Mouse (Mus musculus): ENCODE results near the gene Prcd.

Gene Prcd

GRCm38 (mm10) chr11:116696426-116696825 lies 43.1 kb downstream of the Prcd start:
- no peak for DNase-seq (ENCODE audit: low read depth, low spot score)
- Histone ChIP-seq H3K27me3 (ENCODE audit: control insufficient read depth, insufficient read depth, low read length, poor library complexity, severe bottlenecking) (0 out of 2 replicates have a peak, but pooled peaks cover 3% of the 10 kb centered on the region), H3K36me3 (ENCODE audit: control insufficient read depth, insufficient read depth, low read length, poor library complexity, severe bottlenecking) (no peaks in the 10 kb centered on the region)

- 0 out of 2 replicates have a peak, but pooled peaks cover 3% of the 10 kb centered on the region for H3K27me3 ChIP-seq (ENCODE audit: control insufficient read depth, insufficient read depth, low read length, poor library complexity, severe bottlenecking)
- no peaks in the 10 kb centered on the region for H3K36me3 ChIP-seq (ENCODE audit: control insufficient read depth, insufficient read depth, low read length, poor library complexity, severe bottlenecking)
- no peak for DNase-seq (ENCODE audit: low read depth, low spot score)
Observed at GRCm38 (mm10) chr11:116697521-116697920, 44.2 kb downstream of the Prcd start.

- no peak for DNase-seq (ENCODE audit: low read depth, low spot score)
- Histone ChIP-seq H3K27me3 (ENCODE audit: control insufficient read depth, insufficient read depth, low read length, poor library complexity, severe bottlenecking) (0 out of 2 replicates have a peak, but pooled peaks cover 3% of the 10 kb centered on the region), H3K36me3 (ENCODE audit: control insufficient read depth, insufficient read depth, low read length, poor library complexity, severe bottlenecking) (no peaks in the 10 kb centered on the region)
Observed at GRCm38 (mm10) chr11:116701377-116701841, 48.1 kb downstream of the Prcd start.

- Histone ChIP-seq H3K27me3 (ENCODE audit: control insufficient read depth, insufficient read depth, low read length, poor library complexity, severe bottlenecking) (no peaks in the 10 kb centered on the region), H3K36me3 (ENCODE audit: control insufficient read depth, insufficient read depth, low read length, poor library complexity, severe bottlenecking) (no peaks in the 10 kb centered on the region)
- DNase-seq (ENCODE audit: low read depth, low spot score), result no peak
Observed at GRCm38 (mm10) chr11:116704336-116705035, 51.2 kb downstream of the Prcd start.

- DNase-seq (ENCODE audit: low read depth, low spot score), result no peak
- H3K27me3 ChIP-seq (ENCODE audit: control insufficient read depth, insufficient read depth, low read length, poor library complexity, severe bottlenecking), result no peaks in the 10 kb centered on the region
- no peaks in the 10 kb centered on the region for H3K36me3 ChIP-seq (ENCODE audit: control insufficient read depth, insufficient read depth, low read length, poor library complexity, severe bottlenecking)
Observed at GRCm38 (mm10) chr11:116705204-116705608, 51.9 kb downstream of the Prcd start.

GRCm38 (mm10) chr11:116706363-116706762 lies 53.0 kb downstream of the Prcd start:
- DNase-seq (ENCODE audit: low read depth, low spot score), result no peak
- H3K36me3 ChIP-seq (ENCODE audit: control insufficient read depth, insufficient read depth, low read length, poor library complexity, severe bottlenecking), result no peaks in the 10 kb centered on the region
- H3K27me3 ChIP-seq (ENCODE audit: control insufficient read depth, insufficient read depth, low read length, poor library complexity, severe bottlenecking), result no peaks in the 10 kb centered on the region

GRCm38 (mm10) chr11:116710171-116710570 lies 56.8 kb downstream of the Prcd start:
- DNase-seq (ENCODE audit: low read depth, low spot score), result no peak
- Histone ChIP-seq H3K27me3 (ENCODE audit: control insufficient read depth, insufficient read depth, low read length, poor library complexity, severe bottlenecking) (no peaks in the 10 kb centered on the region), H3K36me3 (ENCODE audit: control insufficient read depth, insufficient read depth, low read length, poor library complexity, severe bottlenecking) (no peaks in the 10 kb centered on the region)

- DNase-seq (ENCODE audit: low read depth, low spot score), result no peak
- Histone ChIP-seq H3K36me3 (ENCODE audit: control insufficient read depth, insufficient read depth, low read length, poor library complexity, severe bottlenecking) (no peaks in the 10 kb centered on the region), H3K27me3 (ENCODE audit: control insufficient read depth, insufficient read depth, low read length, poor library complexity, severe bottlenecking) (no peaks in the 10 kb centered on the region)
Observed at GRCm38 (mm10) chr11:116710793-116711192, 57.5 kb downstream of the Prcd start.

GRCm38 (mm10) chr11:116714052-116714451 lies 60.7 kb downstream of the Prcd start:
- no peaks in the 10 kb centered on the region for H3K27me3 ChIP-seq (ENCODE audit: control insufficient read depth, insufficient read depth, low read length, poor library complexity, severe bottlenecking)
- no peaks in the 10 kb centered on the region for H3K36me3 ChIP-seq (ENCODE audit: control insufficient read depth, insufficient read depth, low read length, poor library complexity, severe bottlenecking)
- no peak for DNase-seq (ENCODE audit: low read depth, low spot score)
